Mouse (Mus musculus) kidney, adult 2 months (tissue): ENCODE measurements at regions not wholly inside any gene's neighbourhood (a gene's known extent, or its start where the extent isn't known, plus 50 kb on each side); places are given as distances from the start of the nearest gene placed in this dataset.
A peak's percentile ranks its signal among the peaks of the same experiment; 100 is the strongest.

Experiments
- DNase-seq: peaks from one replicate; pipeline ENCODE4 v3.0.0; 2021
- H3K27ac ChIP-seq: fragments of 200-500 bp; 2 replicates; pipeline ENCODE4 v1.5.1; 2012; ENCODE audit warnings: low read depth, low read length, control low read depth, inconsistent platforms; ENCODE audit not compliant: insufficient read depth
- H3K27me3 ChIP-seq: fragments of 200-500 bp; replicated peaks from 2 replicates; pipeline ENCODE4 v1.6.1; 2012; ENCODE audit warnings: mild to moderate bottlenecking, moderate library complexity, low read length, inconsistent platforms; ENCODE audit not compliant: control insufficient read depth, insufficient read depth
- H3K36me3 ChIP-seq: fragments of 200-500 bp; 2 replicates; pipeline ENCODE4 v1.6.1; 2012; ENCODE audit warnings: mild to moderate bottlenecking, moderate library complexity, low read length, inconsistent platforms; ENCODE audit not compliant: control insufficient read depth, insufficient read depth
- H3K4me1 ChIP-seq: fragments of 200-500 bp; 2 replicates; pipeline ENCODE4 v1.6.1; 2011; ENCODE audit warnings: low read length; ENCODE audit not compliant: control insufficient read depth, insufficient read depth
- H3K4me3 ChIP-seq: fragments of 200-500 bp; 2 replicates; pipeline ENCODE4 v1.5.1; 2011; ENCODE audit warnings: mild to moderate bottlenecking, low read depth, low read length, control low read depth; ENCODE audit not compliant: insufficient read depth
- CTCF ChIP-seq: fragments of 200-500 bp; conservative IDR thresholded peaks from 2 replicates; pipeline ENCODE4 v1.5.1; 2011; ENCODE audit warnings: low read depth, mild to moderate bottlenecking, control low read depth, low read length, moderate library complexity, mixed read lengths; ENCODE audit not compliant: insufficient read depth, insufficient read length
- POLR2A ChIP-seq: fragments of 200-500 bp; IDR thresholded peaks from one replicate; pipeline ENCODE4 v1.6.1; 2011; ENCODE audit warnings: low read depth, low read length, control low read depth
- WGBS: fragments of 180-500 bp; shearing (Covaris S2); methylation state at CpG from one replicate; pipeline ENCODE4 v1.1.7; 2018; 5-methylcytosine and 5-hydroxymethylcytosine counted together

GRCm38 (mm10) chr13:107872574-107872973 lies 171.7 kb upstream of the Smim15 start:
- Histone ChIP-seq H3K36me3 (no peaks in the 10 kb centered on the region), H3K4me3 (no peak overlapping the region), H3K27me3 (no peaks in the 10 kb centered on the region), H3K27ac (no peak overlapping the region), H3K4me1 (peaks cover 4% of the 10 kb centered on the region)
- TF ChIP-seq POLR2A (no peak), CTCF (no peak)
- 80% methylated on average over 8 of the region's 8 CpGs for WGBS
- DNase-seq = no peak

- WGBS = 71% methylated on average over 10 of the region's 10 CpGs
- no peak for TF ChIP-seq CTCF
- TF ChIP-seq POLR2A = no peak
- H3K27ac ChIP-seq = no peak overlapping the region
- H3K27me3 ChIP-seq = no peaks in the 10 kb centered on the region
- no peak overlapping the region for H3K4me3 ChIP-seq
- H3K36me3 ChIP-seq = no peaks in the 10 kb centered on the region
- DNase-seq = no peak
- H3K4me1 ChIP-seq = peaks cover 4% of the 10 kb centered on the region
Measured at GRCm38 (mm10) chr13:107872137-107872536, 172.1 kb upstream of the Smim15 start.

- no peaks in the 10 kb centered on the region for H3K27me3 ChIP-seq
- no peak for TF ChIP-seq POLR2A
- no peak for TF ChIP-seq CTCF
- DNase-seq = no peak
- 82% methylated on average over 7 of the region's 7 CpGs for WGBS
- H3K4me3 ChIP-seq = no peak overlapping the region
- H3K36me3 ChIP-seq = no peaks in the 10 kb centered on the region
- peaks cover 12% of the 10 kb centered on the region for H3K4me1 ChIP-seq
- H3K27ac ChIP-seq = no peak overlapping the region
Measured at GRCm38 (mm10) chr13:107868906-107869305, 175.3 kb upstream of the Smim15 start.

- 89% methylated on average over 4 of the region's 4 CpGs for WGBS
- H3K27me3 ChIP-seq = no peaks in the 10 kb centered on the region
- DNase-seq = no peak
- no peak overlapping the region for H3K27ac ChIP-seq
- TF ChIP-seq POLR2A (no peak), CTCF (no peak)
- H3K36me3 ChIP-seq = no peaks in the 10 kb centered on the region
- peaks cover 18% of the 10 kb centered on the region for H3K4me1 ChIP-seq
- no peak overlapping the region for H3K4me3 ChIP-seq
Measured at GRCm38 (mm10) chr13:107866825-107867224, 177.4 kb upstream of the Smim15 start.

GRCm38 (mm10) chr13:107862793-107863654 lies 181.2 kb upstream of the Smim15 start:
- no peak for TF ChIP-seq POLR2A
- TF ChIP-seq CTCF = no peak
- H3K4me3 ChIP-seq = no peak overlapping the region
- H3K27me3 ChIP-seq = no peaks in the 10 kb centered on the region
- WGBS = 37% methylated on average over 11 of the region's 11 CpGs
- H3K36me3 ChIP-seq = no peaks in the 10 kb centered on the region
- peak; percentile 70 for DNase-seq
- peaks cover 18% of the 10 kb centered on the region for H3K4me1 ChIP-seq
- H3K27ac ChIP-seq = no peak overlapping the region

GRCm38 (mm10) chr13:107861384-107862134 lies 182.7 kb upstream of the Smim15 start:
- DNase-seq = no peak
- no peak for TF ChIP-seq CTCF
- no peak for TF ChIP-seq POLR2A
- Histone ChIP-seq H3K27ac (no peak overlapping the region), H3K4me1 (peaks cover 23% of the 10 kb centered on the region), H3K36me3 (no peaks in the 10 kb centered on the region), H3K27me3 (no peaks in the 10 kb centered on the region), H3K4me3 (no peak overlapping the region)
- 83% methylated on average over 17 of the region's 17 CpGs for WGBS
